Mouse (Mus musculus) liver, embryonic 13.5 days (tissue): ENCODE data around the gene Mthfd2. TPM values are rescaled to one million over a fixed set of nuclear protein-coding genes. Genes with fewer than 3 reads are reported as not detected.

Source experiments
- ATAC-seq: fragments of 200-750 bp; cut with Nextera tagmentation; 2 replicates; pipeline ENCODE4 v1.8.0; 2017; ENCODE audit warnings: low read depth, mild to moderate bottlenecking, moderate number of reproducible peaks, moderate library complexity
- DNase-seq: peaks from one replicate; pipeline ENCODE4 v3.0.0; 2022
- H3K27ac ChIP-seq: fragments of 300-500 bp; sonication (generic); 2 replicates; pipeline ENCODE4 v1.5.1; 2015; ENCODE audit warnings: moderate library complexity, mild to moderate bottlenecking, inconsistent platforms
- H3K27me3 ChIP-seq: fragments of 300-500 bp; sonication (generic); 2 replicates; pipeline ENCODE4 v1.6.1; 2015; ENCODE audit warnings: mild to moderate bottlenecking, inconsistent platforms
- H3K36me3 ChIP-seq: fragments of 300-500 bp; sonication (generic); 2 replicates; pipeline ENCODE4 v1.6.1; 2015; ENCODE audit warnings: mild to moderate bottlenecking, inconsistent platforms
- H3K4me1 ChIP-seq: fragments of 300-500 bp; sonication (generic); replicated peaks from 2 replicates; pipeline ENCODE4 v1.6.1; 2015; ENCODE audit warnings: inconsistent platforms
- H3K4me2 ChIP-seq: fragments of 300-500 bp; sonication (generic); 2 replicates; pipeline ENCODE4 v1.6.1; 2015; ENCODE audit warnings: inconsistent platforms, mild to moderate bottlenecking, moderate library complexity
- H3K4me3 ChIP-seq: fragments of 300-500 bp; sonication (generic); replicated peaks from 2 replicates; pipeline ENCODE4 v1.5.1; 2015; ENCODE audit warnings: mild to moderate bottlenecking, inconsistent platforms
- H3K9ac ChIP-seq: fragments of 300-500 bp; sonication (generic); 2 replicates; pipeline ENCODE4 v1.6.1; 2015; ENCODE audit warnings: mild to moderate bottlenecking, inconsistent platforms
- H3K9me3 ChIP-seq: fragments of 300-500 bp; sonication (generic); replicated peaks from 2 replicates; pipeline ENCODE4 v1.6.1; 2016; ENCODE audit warnings: inconsistent platforms
- WGBS: fragments of 180-500 bp; shearing (Covaris S2); methylation state at CpG from one replicate; pipeline ENCODE4 v1.1.7; 2015; ENCODE audit not compliant: insufficient replicate concordance; 5-methylcytosine and 5-hydroxymethylcytosine counted together
- polyA plus RNA-seq: library from polyadenylated mRNA; unstranded; fragments of >200 nt; fragmentation: Nextera tagmentation; extraction: Ambion mirVana; gene quantifications from 2 replicates; pipeline ENCODE4 v1.2.1, GENCODE M21; 2015

Gene Mthfd2
- 90.3 and 106 TPM in 2 replicates for polyA plus RNA-seq

DNA sequence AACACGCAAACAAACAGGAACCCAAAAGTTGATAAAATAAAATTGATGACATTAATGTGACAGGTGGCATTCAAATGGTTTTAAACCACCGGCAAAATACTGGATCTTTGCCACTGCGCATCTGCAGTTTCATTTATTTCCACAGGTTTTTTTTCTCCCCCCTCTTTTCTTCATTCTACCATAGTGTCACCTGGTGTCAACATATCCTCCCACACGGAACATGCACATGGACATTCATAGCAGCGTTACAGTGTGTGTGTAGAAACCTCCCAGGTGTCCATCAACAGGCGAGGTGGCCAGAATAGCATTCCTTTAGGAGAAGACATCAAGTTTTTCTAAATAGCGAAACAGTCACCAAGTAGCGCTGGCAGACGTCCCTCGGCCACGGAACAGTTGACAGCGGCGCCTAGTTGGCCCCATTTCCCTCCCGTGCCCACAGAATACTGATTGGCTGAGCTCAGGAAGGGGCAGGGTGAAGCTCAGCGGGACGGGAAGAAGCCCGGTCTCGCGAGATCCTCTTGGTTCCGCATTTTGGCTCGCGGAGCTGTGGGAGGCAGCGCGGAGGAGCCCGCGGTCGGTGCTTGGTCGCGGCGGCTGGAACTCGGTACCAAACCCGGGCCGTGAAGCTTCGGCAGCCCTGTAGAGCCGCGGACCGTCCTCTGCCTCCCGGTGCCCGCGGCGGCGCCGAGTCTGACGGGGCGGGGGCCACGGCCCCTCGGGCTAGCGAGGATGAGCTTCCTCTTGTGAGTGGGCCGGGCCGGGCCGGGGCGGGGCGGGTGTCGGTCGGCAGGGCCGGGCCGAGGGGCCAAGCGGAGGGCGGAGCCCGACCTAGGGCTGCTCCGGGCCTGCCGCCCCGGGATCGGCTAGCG, at the start of gene Mthfd2, which contains the start of gene Mob1a:
TSS of gene Mthfd2 (minus strand) at position 384 of the 869 bp plus-strand sequence.
TSS of gene Mob1a (plus strand) at position 492 of the 869 bp plus-strand sequence.
- Histone ChIP-seq H3K4me2 (peak within 1 kb of the TSS; percentile 88), H3K27me3 (no peaks in the 10 kb centered on the region), H3K4me3 (peak within 1 kb of the TSS; percentile 95), H3K9ac (peak within 1 kb of the TSS; percentile 95), H3K9me3 (no peaks in the 10 kb centered on the region), H3K4me1 (peaks cover 46% of the 10 kb centered on the region), H3K36me3 (peaks cover 36% of the 10 kb centered on the region), H3K27ac (peak within 1 kb of the TSS; percentile 97)
- WGBS, result under 1% methylated on average over 64 of the region's 65 CpGs
- peak; percentile 93 for DNase-seq
- peak; percentile 97 for ATAC-seq

DNA sequence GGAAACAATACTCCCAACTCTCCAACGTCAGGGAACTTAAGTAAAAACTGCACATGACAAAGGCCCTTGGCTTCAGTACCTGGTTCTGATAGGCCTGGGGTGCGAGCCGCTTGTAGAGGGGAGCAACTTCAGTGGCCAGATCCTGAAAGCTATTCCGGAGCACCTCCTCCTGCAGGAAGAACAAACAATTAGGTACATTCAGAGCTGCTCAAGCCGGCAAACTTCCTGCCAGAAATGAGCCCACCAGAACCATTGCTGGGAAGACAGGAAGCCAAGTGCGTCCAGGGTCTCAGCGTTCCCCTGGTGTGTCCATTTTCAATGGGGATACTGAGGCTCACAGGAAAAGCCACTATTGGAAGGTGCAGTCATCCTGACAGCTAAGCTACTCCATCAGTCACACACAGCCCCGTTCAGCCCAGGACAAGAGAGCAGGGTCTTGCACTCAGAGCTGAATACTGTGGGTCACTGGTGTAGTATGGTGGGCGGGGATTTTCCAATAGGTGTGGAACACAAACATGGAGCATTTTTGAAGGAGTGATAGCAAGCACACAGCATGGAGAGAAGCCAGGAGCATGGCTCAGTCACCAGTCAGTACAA, 48.1 kb upstream of the Mthfd2 start:
- H3K4me1 ChIP-seq, result no peaks in the 10 kb centered on the region
- no peak overlapping the region for H3K27ac ChIP-seq
- H3K4me2 ChIP-seq, result no peak overlapping the region
- H3K9me3 ChIP-seq, result no peaks in the 10 kb centered on the region
- H3K27me3 ChIP-seq, result no peaks in the 10 kb centered on the region
- peaks cover 98% of the 10 kb centered on the region for H3K36me3 ChIP-seq
- WGBS, result 72% methylated on average over 9 of the region's 9 CpGs
- DNase-seq, result no peak
- no peak overlapping the region for H3K4me3 ChIP-seq
- H3K9ac ChIP-seq, result no peak overlapping the region
- no peak for ATAC-seq

DNA sequence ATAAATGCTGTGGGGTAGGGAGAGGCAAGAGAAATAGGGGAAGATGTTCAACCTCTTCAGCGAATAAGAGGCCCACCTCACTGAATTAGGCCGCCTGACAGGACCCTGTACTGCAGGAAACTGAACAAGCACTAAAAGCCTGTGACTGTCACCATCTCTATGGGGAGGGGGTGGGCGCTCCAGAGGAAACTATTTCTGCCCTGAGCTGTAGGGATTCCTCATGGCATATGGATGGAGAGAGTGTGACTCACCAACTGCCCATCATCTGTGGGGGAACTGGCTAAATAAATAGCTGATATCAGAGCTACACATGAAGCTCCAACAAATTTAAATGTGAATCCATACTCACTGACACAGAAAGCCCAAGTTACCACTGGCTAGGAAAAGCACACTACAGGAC, 45.6 kb upstream of the Mthfd2 start:
- no peaks in the 10 kb centered on the region for H3K4me1 ChIP-seq
- H3K4me3 ChIP-seq, result no peak overlapping the region
- DNase-seq (no peak), ATAC-seq (no peak)
- no peaks in the 10 kb centered on the region for H3K9me3 ChIP-seq
- no peaks in the 10 kb centered on the region for H3K27me3 ChIP-seq
- H3K27ac ChIP-seq, result no peak overlapping the region
- peaks cover 96% of the 10 kb centered on the region for H3K36me3 ChIP-seq
- no peak overlapping the region for H3K9ac ChIP-seq
- H3K4me2 ChIP-seq, result no peak overlapping the region
- WGBS, result 76% methylated on average over 3 of the region's 3 CpGs

DNA sequence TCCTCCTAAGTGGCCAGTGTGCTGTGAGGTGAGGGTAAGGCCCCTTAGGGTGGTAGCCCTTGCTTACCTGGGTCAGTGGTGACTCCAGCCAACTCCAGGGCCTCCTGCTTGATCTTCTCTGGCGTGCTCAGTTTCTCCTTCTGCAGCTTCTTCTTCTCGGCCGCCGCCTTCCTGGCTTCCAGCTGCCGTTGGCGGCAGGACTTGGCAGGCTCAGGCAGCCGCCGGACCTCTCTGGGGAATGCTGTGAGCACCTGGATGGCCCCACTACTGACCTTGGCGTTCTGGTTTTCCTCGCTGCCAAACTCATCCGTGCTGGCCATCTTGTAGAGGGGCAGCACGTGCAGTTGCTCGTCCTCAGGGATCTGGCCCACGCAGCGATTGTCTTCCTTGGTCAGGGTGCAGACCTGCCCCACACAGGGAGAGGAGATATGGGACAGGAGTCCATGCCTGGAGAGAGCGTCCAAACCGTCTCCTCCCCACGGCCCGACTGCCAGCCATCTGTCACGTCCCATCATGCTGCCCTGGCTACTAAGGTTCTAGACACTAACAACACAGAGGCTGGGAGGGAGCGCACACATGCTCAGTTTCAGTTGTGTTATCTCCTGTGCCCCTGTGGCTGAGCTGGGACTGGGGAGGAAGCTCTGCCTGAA, 44.7 kb upstream of the Mthfd2 start:
- Histone ChIP-seq H3K4me1 (no peaks in the 10 kb centered on the region), H3K4me2 (no peak overlapping the region), H3K9ac (no peak overlapping the region), H3K9me3 (no peaks in the 10 kb centered on the region), H3K27me3 (no peaks in the 10 kb centered on the region), H3K36me3 (peaks cover 93% of the 10 kb centered on the region), H3K27ac (no peak overlapping the region), H3K4me3 (no peak overlapping the region)
- no peak for DNase-seq
- WGBS, result 89% methylated on average over 21 of the region's 21 CpGs
- ATAC-seq, result no peak

DNA sequence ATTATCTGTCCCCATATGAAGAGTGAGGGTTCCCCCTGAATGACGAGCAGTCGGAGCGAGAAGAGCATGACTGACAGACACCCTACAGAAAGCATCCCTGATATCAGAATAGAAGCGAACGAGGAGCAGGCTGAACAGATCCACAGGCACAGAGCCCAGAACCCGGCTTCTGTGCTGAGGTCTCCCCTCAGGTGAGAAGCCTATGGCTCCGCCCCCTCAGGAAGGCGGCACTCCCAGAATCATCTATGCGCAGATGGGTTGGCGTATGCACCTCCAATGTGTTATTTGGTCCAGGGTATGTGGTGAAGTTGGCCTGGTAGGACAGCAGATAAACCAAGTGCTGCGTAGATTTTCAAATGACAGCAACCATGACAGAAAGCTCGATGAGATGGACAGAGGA, 37.4 kb upstream of the Mthfd2 start:
- Histone ChIP-seq H3K4me3 (no peak overlapping the region), H3K4me1 (peaks cover 21% of the 10 kb centered on the region), H3K9me3 (no peaks in the 10 kb centered on the region), H3K4me2 (no peak overlapping the region), H3K9ac (no peak overlapping the region), H3K36me3 (peaks cover 70% of the 10 kb centered on the region), H3K27ac (no peak overlapping the region), H3K27me3 (no peaks in the 10 kb centered on the region)
- WGBS, result 86% methylated on average over 12 of the region's 12 CpGs
- DNase-seq (no peak), ATAC-seq (no peak)

DNA sequence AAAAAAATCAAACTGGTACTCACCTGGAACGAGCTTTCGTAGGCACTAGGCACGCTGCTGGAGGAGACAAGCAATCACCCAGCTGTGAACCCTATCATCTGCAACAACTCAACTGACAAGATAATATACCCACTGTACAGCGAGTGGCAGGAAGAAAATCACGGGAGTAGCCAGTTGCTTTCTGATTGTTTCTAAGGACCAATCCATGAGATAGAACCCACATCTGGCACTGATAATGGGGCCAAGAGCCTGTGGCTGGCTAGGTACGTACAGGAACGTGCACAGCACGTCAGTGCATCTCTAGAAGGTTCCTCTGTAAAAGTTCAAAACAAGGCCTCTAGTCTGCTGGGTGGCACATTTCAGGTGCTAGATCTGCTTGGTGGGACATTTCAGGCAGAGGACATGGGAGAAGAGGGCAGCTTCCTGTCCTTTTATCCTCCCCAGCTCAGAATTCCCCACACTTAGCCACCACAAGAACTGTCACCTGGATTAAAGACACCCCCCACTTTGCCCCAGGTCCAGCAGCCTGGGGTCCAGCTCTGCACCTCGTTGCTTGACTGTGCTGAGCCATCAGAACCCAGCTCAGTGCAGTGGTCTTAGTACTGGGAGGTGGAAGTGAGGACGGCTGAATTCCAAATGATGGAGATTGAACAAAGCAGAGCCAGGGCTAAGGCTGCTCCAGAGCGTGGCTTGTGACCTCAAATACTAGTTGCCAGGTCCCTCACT, 36.0 kb upstream of the Mthfd2 start:
- H3K9ac ChIP-seq, result no peak overlapping the region
- ATAC-seq (peak; percentile 50), DNase-seq (no peak)
- no peaks in the 10 kb centered on the region for H3K27me3 ChIP-seq
- no peak overlapping the region for H3K27ac ChIP-seq
- 44% methylated on average over 11 of the region's 11 CpGs for WGBS
- peaks cover 73% of the 10 kb centered on the region for H3K36me3 ChIP-seq
- no peak overlapping the region for H3K4me2 ChIP-seq
- H3K4me1 ChIP-seq, result peaks cover 28% of the 10 kb centered on the region
- H3K4me3 ChIP-seq, result no peak overlapping the region
- H3K9me3 ChIP-seq, result no peaks in the 10 kb centered on the region

DNA sequence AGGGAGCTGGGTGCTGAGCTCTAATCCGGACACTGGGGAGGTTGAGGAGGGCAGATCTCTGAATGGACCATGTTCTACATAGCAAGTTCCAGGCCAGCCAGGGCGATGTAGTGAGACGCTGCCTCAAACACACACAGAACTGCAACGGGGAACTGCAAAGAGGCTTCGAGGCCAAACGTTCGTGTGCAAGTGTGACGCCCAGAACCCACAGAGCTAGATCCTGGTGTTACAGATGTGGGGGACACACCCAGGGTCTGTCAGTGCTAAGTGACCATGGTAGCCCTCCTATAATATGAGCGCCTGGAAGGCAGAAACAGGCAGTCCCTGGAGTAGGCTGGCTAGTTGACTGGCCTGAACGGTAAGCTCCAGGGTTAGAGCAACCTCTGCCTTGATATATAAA, 31.7 kb upstream of the Mthfd2 start:
- Histone ChIP-seq H3K9me3 (no peaks in the 10 kb centered on the region), H3K4me1 (peaks cover 61% of the 10 kb centered on the region), H3K4me3 (no peak overlapping the region), H3K9ac (no peak overlapping the region), H3K27me3 (no peaks in the 10 kb centered on the region), H3K36me3 (peaks cover 91% of the 10 kb centered on the region), H3K27ac (peak overlapping the region; percentile 21; the same call in 1 of the 2 replicates), H3K4me2 (no peak overlapping the region)
- DNase-seq (no peak), ATAC-seq (no peak)
- WGBS, result 85% methylated on average over 10 of the region's 10 CpGs

DNA sequence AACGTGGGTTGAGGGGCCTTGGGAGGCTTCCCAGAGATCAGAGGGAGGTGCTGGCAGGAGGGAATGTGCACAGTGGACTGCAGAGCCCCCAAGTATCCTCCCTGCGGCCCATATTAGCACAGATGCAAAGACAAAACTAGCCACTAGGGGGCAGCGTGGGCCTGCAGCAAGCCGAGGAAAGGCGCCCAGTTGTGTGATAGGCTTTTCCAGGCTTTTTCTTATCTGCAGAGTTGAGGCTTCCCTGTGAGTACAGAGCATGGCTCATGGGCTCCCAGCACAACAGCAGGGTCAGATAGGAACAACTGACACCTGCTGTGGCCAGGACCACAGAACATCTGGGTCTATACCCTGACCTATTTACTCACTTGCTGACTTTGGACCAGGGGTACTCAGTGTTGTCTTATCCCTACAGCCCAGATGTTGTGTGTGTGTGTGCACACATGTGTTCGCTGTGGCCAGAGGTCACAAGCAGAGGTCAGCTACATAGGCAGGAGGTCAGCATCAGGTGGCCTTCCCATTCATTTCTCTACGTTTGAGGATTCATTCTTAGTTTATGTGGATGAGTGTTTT, 30.9 kb upstream of the Mthfd2 start:
- Histone ChIP-seq H3K36me3 (peaks cover 88% of the 10 kb centered on the region), H3K27me3 (no peaks in the 10 kb centered on the region), H3K4me1 (peaks cover 62% of the 10 kb centered on the region), H3K27ac (peak overlapping the region; percentile 99), H3K9me3 (no peaks in the 10 kb centered on the region), H3K9ac (peak overlapping the region; percentile 47), H3K4me3 (no peak overlapping the region), H3K4me2 (0 out of 2 replicates have a peak overlapping the region, but pooled peaks have one; percentile 18)
- 26% methylated on average over 7 of the region's 7 CpGs for WGBS
- DNase-seq (peak; percentile 74), ATAC-seq (peak; percentile 16)

DNA sequence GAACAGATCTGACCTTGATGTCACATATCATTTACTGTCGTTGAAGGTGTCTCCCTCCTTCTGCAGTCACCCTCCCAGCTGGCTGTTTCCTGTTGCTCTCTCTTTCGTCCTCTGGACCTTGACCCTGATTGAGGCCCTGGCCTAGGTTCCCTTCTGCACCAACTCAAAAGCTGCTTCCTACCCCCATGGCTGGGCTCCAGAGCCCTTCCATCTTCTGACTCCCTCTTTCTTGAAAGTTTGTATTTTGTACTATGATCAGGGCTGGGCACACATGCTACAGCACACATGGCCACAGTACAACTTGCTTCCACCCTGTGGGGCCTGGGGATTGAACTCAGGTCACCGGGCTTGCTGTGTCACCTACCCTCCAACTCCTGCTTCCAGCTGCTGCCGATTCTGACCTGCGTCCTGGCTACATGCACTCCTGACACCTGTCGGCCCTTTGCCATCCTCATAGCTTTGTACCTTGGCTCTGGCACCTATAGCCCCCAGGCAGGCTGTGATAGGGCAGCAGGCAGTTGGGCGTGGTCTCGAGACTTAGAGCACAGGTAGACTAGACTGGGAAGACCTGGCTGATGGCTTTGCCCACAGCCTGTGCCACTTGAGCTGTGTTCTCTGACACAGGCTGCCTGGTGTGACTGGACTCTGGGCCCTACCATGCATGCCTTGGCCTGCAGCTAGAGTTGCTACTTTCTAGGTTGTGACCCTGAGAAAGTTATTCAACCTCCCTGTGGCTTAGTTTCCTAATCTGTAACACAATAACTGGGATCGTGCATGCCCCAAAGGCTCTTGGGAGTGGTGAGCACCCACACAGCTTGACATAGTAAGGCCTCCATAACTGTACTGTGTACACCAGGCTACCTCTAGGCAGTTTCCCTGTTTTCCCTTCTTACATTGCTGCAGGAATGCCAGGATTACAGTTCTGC, 29.4 kb upstream of the Mthfd2 start:
- peaks cover 81% of the 10 kb centered on the region for H3K36me3 ChIP-seq
- DNase-seq, result no peak
- H3K4me3 ChIP-seq, result no peak overlapping the region
- H3K4me2 ChIP-seq, result 0 out of 2 replicates have a peak overlapping the region, but pooled peaks have one; percentile 13
- peaks cover 68% of the 10 kb centered on the region for H3K4me1 ChIP-seq
- peak overlapping the region; percentile 99 for H3K27ac ChIP-seq
- WGBS, result 77% methylated on average over 9 of the region's 9 CpGs
- peak overlapping the region; percentile 34; the same call in 1 of the 2 replicates for H3K9ac ChIP-seq
- no peaks in the 10 kb centered on the region for H3K9me3 ChIP-seq
- no peak for ATAC-seq
- no peaks in the 10 kb centered on the region for H3K27me3 ChIP-seq
